Mouse (Mus musculus) T-helper 2 cell (primary cell): ENCODE measurements at regions not wholly inside any gene's neighbourhood (a gene's known extent, or its start where the extent isn't known, plus 50 kb on each side); places are given as distances from the start of the nearest gene placed in this dataset.

ENCODE experiments used
- in situ Hi-C: fragments of 300-600 bp; cut with MboI, MseI; formaldehyde crosslinking; loops from one replicate; pipeline ENCODE4 v1.15.1; 2025; ENCODE audit warnings: high pct_unique_total_duplicates

DNA sequence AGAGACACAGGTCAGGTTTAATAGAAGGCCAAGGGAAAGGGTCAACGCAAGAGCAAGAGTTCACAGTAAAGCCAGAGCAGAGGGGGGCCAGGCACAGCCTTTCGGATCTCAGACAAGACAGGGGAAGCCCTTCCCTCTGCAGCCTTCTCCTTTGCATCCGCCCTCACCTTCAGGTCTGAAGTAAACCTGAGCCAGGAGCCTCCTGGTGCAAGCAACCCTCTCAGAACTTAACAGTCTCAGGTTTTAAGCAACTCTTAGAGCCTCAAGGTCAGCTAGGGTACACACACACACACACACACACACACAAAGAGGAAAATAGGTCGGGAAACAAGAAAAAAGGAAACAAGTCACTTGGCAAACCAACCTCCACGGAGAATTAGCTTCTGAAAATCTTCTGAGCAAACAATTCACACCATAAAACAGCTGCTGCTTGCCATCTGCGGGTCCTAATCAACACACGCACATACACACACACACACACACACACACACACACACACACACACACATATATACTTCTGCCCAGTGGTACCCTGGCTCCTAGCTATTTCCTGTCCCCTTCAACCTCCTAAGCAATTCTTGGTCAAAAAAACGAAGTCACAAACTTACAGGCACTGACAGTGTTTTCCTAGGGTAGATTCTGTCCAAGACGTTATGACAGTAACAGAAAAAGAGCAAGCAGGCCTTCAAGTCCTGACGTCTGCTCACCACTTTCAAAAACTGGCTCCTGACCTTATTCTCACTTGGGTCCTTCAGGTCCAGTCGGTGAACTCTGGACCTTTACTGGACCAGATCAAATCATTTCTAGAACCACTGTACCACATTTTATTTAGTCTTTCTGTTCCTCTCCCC lies 196.4 kb downstream of the Sox4 start:
- in situ Hi-C loops, result no loop called here

GRCm38 (mm10) chr13:28754207-28754606 lies 199.3 kb downstream of the Sox4 start:
- in situ Hi-C loops, result no loop called here

- in situ Hi-C loops, result no loop called here
Measured at GRCm38 (mm10) chr13:28750949-28751692, 202.4 kb downstream of the Sox4 start.

GRCm38 (mm10) chr13:28740158-28740670 lies 213.3 kb downstream of the Sox4 start:
- in situ Hi-C loops, result no loop called here

- in situ Hi-C loops, result no loop called here
Measured at GRCm38 (mm10) chr13:28738160-28739100, 215.1 kb downstream of the Sox4 start.

- in situ Hi-C loops, result no loop called here
Measured at GRCm38 (mm10) chr13:28732475-28732874, 221.0 kb downstream of the Sox4 start.

GRCm38 (mm10) chr13:28732036-28732435 lies 221.5 kb downstream of the Sox4 start:
- in situ Hi-C loops, result no loop called here

DNA sequence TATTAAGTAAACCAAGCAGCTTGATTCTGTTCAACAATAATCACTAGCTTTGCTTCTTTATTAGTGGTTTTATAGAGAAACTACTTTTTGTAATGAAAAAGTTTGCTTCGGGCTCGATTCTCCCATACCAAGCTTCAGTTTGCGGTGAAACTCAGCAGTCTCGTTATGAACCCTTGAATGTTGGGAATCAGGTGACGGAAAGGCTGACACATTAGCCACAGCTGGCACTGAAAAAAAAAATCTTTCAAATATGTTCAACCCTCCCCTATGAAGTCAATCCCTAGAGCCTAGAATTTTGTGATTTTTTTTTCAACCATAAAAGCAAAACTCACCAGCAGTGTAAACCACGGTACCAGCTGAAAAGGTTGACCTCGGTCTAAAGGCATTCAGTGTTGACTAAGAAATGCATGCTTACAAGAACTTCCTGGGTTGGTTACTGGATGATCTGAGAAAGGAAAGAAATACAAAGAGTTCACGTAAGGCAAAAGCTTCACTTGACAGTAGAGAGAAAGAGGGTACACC lies 223.4 kb downstream of the Sox4 start:
- in situ Hi-C loops, result no loop called here

- in situ Hi-C loops, result no loop called here
Measured at GRCm38 (mm10) chr13:28728768-28729167, 224.7 kb downstream of the Sox4 start.

DNA sequence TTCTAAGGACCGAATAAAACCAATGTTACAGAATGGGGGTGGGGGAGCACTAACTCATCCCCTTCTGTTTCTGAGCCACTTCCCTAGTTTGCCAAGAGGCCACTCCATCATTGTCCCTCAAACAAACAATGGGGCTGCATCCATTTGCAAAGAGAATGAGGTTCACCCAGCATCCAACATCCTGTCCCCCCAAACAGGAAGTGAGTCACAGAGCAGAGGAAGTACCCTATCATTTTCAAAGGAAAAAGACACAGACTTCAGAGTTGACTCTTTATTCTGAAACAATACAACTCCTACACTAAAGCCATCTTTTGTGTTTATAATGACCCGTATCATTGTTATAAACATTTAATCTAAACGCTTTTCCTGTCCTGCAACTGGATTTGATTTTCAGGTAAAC lies 229.2 kb downstream of the Sox4 start:
- in situ Hi-C loops, result no loop called here

GRCm38 (mm10) chr13:28722074-28722473 lies 231.4 kb downstream of the Sox4 start:
- in situ Hi-C loops, result no loop called here

DNA sequence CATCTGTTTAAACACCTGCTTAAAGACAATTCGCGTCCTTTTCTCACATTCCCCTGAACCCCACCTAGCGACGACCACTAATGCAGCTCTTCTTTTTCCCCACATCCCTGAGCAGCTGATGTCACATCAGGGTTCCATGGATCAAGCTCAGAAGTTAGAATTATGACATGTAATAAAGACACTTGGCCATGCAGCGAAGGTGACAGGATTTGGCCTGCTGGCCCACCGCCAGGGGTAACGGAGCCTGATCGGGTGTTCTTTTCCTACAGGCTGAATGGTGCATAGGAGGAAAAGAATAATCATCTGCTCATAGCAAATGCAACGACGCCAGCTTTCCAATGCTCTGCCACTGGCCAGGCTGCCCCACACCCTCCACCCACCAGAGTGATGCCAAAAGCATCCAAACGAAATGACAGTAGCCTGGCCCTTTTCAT lies 231.9 kb downstream of the Sox4 start:
- in situ Hi-C loops, result no loop called here

GRCm38 (mm10) chr13:28720639-28721239 lies 232.8 kb downstream of the Sox4 start:
- in situ Hi-C loops, result no loop called here

DNA sequence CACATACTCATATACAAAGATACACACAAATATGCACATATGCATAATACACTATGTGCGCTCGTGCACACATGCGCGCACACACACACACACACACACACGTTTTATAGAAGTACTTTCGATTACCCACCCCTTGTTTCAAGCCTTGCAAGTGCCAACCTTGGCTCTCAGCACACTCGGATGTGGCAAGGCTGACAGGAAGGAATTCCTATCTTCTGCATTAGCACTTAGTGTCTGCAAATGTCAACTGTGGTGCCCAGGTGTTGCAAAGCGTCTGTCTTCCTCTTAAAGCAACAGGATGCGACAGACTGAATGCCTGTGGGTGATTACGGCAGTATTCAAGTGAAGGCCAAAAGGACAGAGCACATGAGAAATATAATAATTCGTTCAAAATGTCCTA lies 233.3 kb downstream of the Sox4 start:
- in situ Hi-C loops, result no loop called here

- in situ Hi-C loops, result no loop called here
Measured at GRCm38 (mm10) chr13:28718868-28719265, 234.6 kb downstream of the Sox4 start.

- in situ Hi-C loops, result no loop called here
Measured at GRCm38 (mm10) chr13:28718169-28718867, 235.2 kb downstream of the Sox4 start.

DNA sequence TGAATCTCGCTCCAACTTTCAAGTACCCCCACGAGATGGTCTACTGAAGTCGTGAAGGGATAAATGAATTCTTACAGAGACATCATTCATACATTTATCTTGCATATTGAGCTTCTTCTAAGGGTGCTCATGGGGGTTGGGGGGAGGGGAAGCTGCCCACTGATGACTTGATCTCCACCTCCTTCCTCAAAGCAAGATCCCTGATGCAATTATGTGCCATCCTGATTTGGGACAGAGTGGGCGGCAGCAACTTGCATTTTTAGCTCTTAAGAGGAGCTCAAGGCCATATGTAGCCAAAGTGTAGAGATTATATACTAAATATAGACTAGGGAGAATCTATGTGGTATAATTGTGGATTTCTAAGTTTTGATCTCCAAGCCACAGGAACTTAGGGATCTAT lies 236.1 kb downstream of the Sox4 start:
- in situ Hi-C loops, result no loop called here

DNA sequence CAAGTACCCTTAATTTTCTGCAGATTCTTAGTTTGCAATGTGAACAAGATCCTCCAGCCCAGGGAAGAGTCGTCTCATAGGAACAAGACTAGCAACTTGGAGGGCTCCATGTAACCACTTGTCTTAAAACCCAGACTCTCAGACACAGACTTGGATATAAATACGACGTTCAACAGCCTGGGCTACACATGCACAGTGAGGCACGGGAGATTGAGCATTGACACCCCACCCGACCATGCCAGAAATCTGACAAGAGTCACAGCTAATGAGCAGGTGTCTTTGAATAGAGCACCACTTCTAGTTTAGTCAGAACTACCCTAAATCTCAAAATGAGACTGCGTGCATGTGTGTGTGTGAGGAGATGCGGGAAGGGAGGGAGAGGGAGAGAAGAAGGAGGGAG lies 243.5 kb downstream of the Sox4 start:
- in situ Hi-C loops, result no loop called here

- in situ Hi-C loops, result no loop called here
Measured at GRCm38 (mm10) chr13:28701309-28701708, 252.2 kb downstream of the Sox4 start.

DNA sequence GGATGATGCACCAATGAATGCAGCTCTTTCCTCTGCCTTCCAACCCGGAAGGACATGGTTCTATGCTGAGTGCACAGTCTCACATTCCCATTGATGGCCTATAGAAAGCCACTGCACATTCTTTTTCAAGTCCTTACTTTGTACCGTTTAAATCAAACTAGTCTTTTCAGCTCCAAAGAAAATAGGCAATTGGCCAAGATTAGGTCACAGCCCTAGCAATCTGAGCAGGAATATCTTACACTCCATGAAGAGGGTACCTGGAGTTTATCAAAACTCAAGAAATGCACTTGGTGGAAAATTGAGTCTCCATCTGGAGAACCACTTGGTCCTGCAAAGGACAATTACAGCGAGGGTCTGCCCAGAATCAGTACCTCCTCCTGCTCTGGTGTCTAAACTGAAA lies 253.4 kb downstream of the Sox4 start:
- in situ Hi-C loops, result no loop called here
